Mouse (Mus musculus): ENCODE measurements around the gene Arhgap23.

GRCm38 (mm10) chr11:97407456-97407855 lies 7.9 kb upstream of the Arhgap23 start:
- no peak for TF ChIP-seq CTCF (IDR thresholded peaks at IDR 0.05; ENCODE audit: control insufficient read depth, insufficient read depth, insufficient replicate concordance, low read depth, low read length)
- no peak for TF ChIP-seq POLR2A (IDR thresholded peaks at IDR 0.05; ENCODE audit: control insufficient read depth, low read depth, low read length)
